Mouse (Mus musculus) stomach, postnatal 0 days (tissue): Measurements from ENCODE around the gene Gli2. TPM values are rescaled to one million over a fixed set of nuclear protein-coding genes. Genes with fewer than 3 reads are reported as not detected.
A peak's percentile ranks its signal among the peaks of the same experiment; 100 is the strongest.

Experiments used
- ATAC-seq: fragments of 200-750 bp; cut with Nextera tagmentation; 2 replicates; pipeline ENCODE4 v1.8.0; 2017; ENCODE audit not compliant: low FRiP score, low TSS enrichment
- DNase-seq: peaks from one replicate; pipeline ENCODE4 v3.0.0-alpha.2; 2016; ENCODE audit warnings: low spot score
- H3K27ac ChIP-seq: fragments of 300-500 bp; sonication (generic); replicated peaks from 2 replicates; pipeline ENCODE4 v1.5.1; 2014; ENCODE audit warnings: mild to moderate bottlenecking, control low read depth
- H3K27me3 ChIP-seq: fragments of 300-500 bp; sonication (generic); 2 replicates; pipeline ENCODE4 v1.6.1; 2014; ENCODE audit warnings: low read length; ENCODE audit not compliant: control insufficient read depth, insufficient read depth
- H3K36me3 ChIP-seq: fragments of 300-500 bp; sonication (generic); 2 replicates; pipeline ENCODE4 v1.6.1; 2014; ENCODE audit warnings: low read length, mixed read lengths; ENCODE audit not compliant: control insufficient read depth, insufficient read depth
- H3K4me1 ChIP-seq: fragments of 300-500 bp; sonication (generic); replicated peaks from 2 replicates; pipeline ENCODE4 v1.6.1; 2014; ENCODE audit warnings: antibody characterized with exemption; ENCODE audit not compliant: control insufficient read depth, insufficient read depth
- H3K4me2 ChIP-seq: fragments of 300-500 bp; sonication (generic); replicated peaks from 2 replicates; pipeline ENCODE4 v1.6.1; 2014; ENCODE audit warnings: low read depth, mild to moderate bottlenecking, control low read depth, moderate library complexity
- H3K4me3 ChIP-seq: fragments of 300-500 bp; sonication (generic); 2 replicates; pipeline ENCODE4 v1.5.1; 2014; ENCODE audit warnings: low read depth, low read length, control low read depth
- H3K9ac ChIP-seq: fragments of 300-500 bp; sonication (generic); 2 replicates; pipeline ENCODE4 v1.6.1; 2014; ENCODE audit warnings: mild to moderate bottlenecking, low read length, control low read depth, mixed read lengths
- H3K9me3 ChIP-seq: fragments of 300-500 bp; sonication (generic); 2 replicates; pipeline ENCODE4 v1.6.1; 2016; ENCODE audit warnings: low read length; ENCODE audit not compliant: control insufficient read depth
- CTCF ChIP-seq: IDR thresholded peaks from 2 replicates; pipeline ENCODE4 v1.5.1; 2016; ENCODE audit warnings: antibody characterized with exemption, low read depth, mild to moderate bottlenecking, moderate library complexity
- EP300 ChIP-seq: optimal IDR thresholded peaks from 2 replicates; pipeline ENCODE3; 2016; ENCODE audit warnings: antibody characterized with exemption
- WGBS: fragments of 180-500 bp; shearing (Covaris S2); extraction: QIAGEN DNeasy Blood & Tissue Kit; methylation state at CpG from one replicate; pipeline ENCODE4 v1.1.7; 2014; 5-methylcytosine and 5-hydroxymethylcytosine counted together
- polyA plus RNA-seq: library from polyadenylated mRNA; unstranded; fragments of >200 nt; fragmentation: Nextera tagmentation; extraction: Ambion mirVana; gene quantifications from 2 replicates; pipeline ENCODE4 v1.2.1, GENCODE M21; 2015

The Gli2 gene
- polyA plus RNA-seq, 1 experiment from 2014 or later = 2.0 TPM

GRCm38 (mm10) chr1:118864735-118865134 is 188.7 kb downstream of the Gli2 start:
- Histone ChIP-seq H3K4me3 (no peak overlapping the region), H3K27me3 (no peaks in the 10 kb centered on the region), H3K4me2 (no peak overlapping the region), H3K36me3 (peaks cover 2% of the 10 kb centered on the region; the same call in 1 of the 2 replicates), H3K9me3 (no peaks in the 10 kb centered on the region), H3K9ac (no peak overlapping the region), H3K4me1 (no peaks in the 10 kb centered on the region), H3K27ac (no peak overlapping the region)
- TF ChIP-seq EP300 (no peak), CTCF (peak; percentile 44)
- WGBS = 59% methylated on average over 9 of the region's 9 CpGs
- DNase-seq = no peak
- no peak for ATAC-seq

- TF ChIP-seq CTCF (no peak), EP300 (no peak)
- no peaks in the 10 kb centered on the region for H3K4me1 ChIP-seq
- H3K9me3 ChIP-seq = no peaks in the 10 kb centered on the region
- H3K9ac ChIP-seq = no peak overlapping the region
- peaks cover 2% of the 10 kb centered on the region; the same call in 1 of the 2 replicates for H3K36me3 ChIP-seq
- ATAC-seq (no peak), DNase-seq (no peak)
- H3K4me3 ChIP-seq = no peak overlapping the region
- WGBS = 77% methylated on average over 5 of the region's 5 CpGs
- no peaks in the 10 kb centered on the region for H3K27me3 ChIP-seq
- H3K4me2 ChIP-seq = no peak overlapping the region
- no peak overlapping the region for H3K27ac ChIP-seq
Measured at GRCm38 (mm10) chr1:118864031-118864430, 189.4 kb downstream of the Gli2 start.

DNA sequence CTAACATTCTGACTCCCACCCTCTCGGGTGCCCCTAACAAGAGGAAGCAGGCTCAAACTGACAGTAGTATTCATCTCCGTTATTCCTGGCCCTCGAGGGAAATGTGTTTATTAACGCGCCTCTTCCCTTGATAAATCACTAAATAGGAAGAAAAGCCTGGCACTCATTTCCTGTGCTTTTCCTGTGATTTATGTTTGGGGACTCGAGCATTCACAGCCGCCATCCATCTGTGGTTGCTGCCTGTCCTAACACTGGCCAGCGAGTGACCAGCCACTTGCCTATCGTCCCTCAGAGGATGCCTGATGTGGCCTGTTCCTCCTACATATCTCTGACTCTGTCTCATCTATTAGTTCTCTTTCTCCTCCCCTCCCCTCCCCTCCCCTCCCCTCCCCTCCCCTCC is 195.3 kb downstream of the Gli2 start:
- Histone ChIP-seq H3K4me2 (no peak overlapping the region), H3K9me3 (no peaks in the 10 kb centered on the region), H3K4me3 (no peak overlapping the region), H3K4me1 (no peaks in the 10 kb centered on the region), H3K9ac (no peak overlapping the region), H3K27ac (no peak overlapping the region), H3K27me3 (no peaks in the 10 kb centered on the region), H3K36me3 (no peaks in the 10 kb centered on the region)
- no peak for DNase-seq
- TF ChIP-seq EP300 (no peak), CTCF (no peak)
- ATAC-seq = no peak
- 49% methylated on average over 9 of the region's 9 CpGs for WGBS

- ATAC-seq = no peak
Measured at GRCm38 (mm10) chr1:118830658-118831057, 222.8 kb downstream of the Gli2 start.

GRCm38 (mm10) chr1:118826614-118827013 is 226.8 kb downstream of the Gli2 start:
- H3K27me3 ChIP-seq = no peaks in the 10 kb centered on the region
- DNase-seq = no peak
- TF ChIP-seq EP300 (no peak), CTCF (no peak)
- no peak overlapping the region for H3K4me3 ChIP-seq
- no peak overlapping the region for H3K27ac ChIP-seq
- peaks cover 3% of the 10 kb centered on the region; the same call in 1 of the 2 replicates for H3K4me1 ChIP-seq
- ATAC-seq = no peak
- no peak overlapping the region for H3K9ac ChIP-seq
- H3K36me3 ChIP-seq = no peaks in the 10 kb centered on the region
- H3K4me2 ChIP-seq = no peak overlapping the region
- no peaks in the 10 kb centered on the region for H3K9me3 ChIP-seq
- WGBS = 84% methylated on average over 11 of the region's 11 CpGs

More at GRCm38 (mm10) chr1:118830658-118831057, 222.8 kb downstream of the Gli2 start:
- TF ChIP-seq CTCF = no peak
- no peak for TF ChIP-seq EP300
- H3K4me3 ChIP-seq = no peak overlapping the region
- 50% methylated on average over 5 of the region's 5 CpGs for WGBS
- no peaks in the 10 kb centered on the region for H3K27me3 ChIP-seq
- H3K4me1 ChIP-seq = peaks cover 3% of the 10 kb centered on the region; the same call in 1 of the 2 replicates
- H3K27ac ChIP-seq = no peak overlapping the region
- H3K36me3 ChIP-seq = no peaks in the 10 kb centered on the region
- no peaks in the 10 kb centered on the region for H3K9me3 ChIP-seq
- DNase-seq = no peak
- H3K4me2 ChIP-seq = no peak overlapping the region
- H3K9ac ChIP-seq = no peak overlapping the region

GRCm38 (mm10) chr1:118825467-118826219 is 227.8 kb downstream of the Gli2 start:
- Histone ChIP-seq H3K4me1 (peaks cover 3% of the 10 kb centered on the region; the same call in 1 of the 2 replicates), H3K4me2 (peak overlapping the region; percentile 25; the same call in 1 of the 2 replicates), H3K9me3 (no peaks in the 10 kb centered on the region), H3K4me3 (no peak overlapping the region), H3K27ac (no peak overlapping the region; the same call in 1 of the 2 replicates), H3K27me3 (no peaks in the 10 kb centered on the region), H3K9ac (no peak overlapping the region), H3K36me3 (no peaks in the 10 kb centered on the region)
- TF ChIP-seq CTCF (no peak), EP300 (no peak)
- DNase-seq (peak; percentile 20), ATAC-seq (peak; percentile 42)
- WGBS = 44% methylated on average over 31 of the region's 31 CpGs
